Mouse (Mus musculus): ENCODE measurements around the gene H2afy.

H2afy gene

DNA sequence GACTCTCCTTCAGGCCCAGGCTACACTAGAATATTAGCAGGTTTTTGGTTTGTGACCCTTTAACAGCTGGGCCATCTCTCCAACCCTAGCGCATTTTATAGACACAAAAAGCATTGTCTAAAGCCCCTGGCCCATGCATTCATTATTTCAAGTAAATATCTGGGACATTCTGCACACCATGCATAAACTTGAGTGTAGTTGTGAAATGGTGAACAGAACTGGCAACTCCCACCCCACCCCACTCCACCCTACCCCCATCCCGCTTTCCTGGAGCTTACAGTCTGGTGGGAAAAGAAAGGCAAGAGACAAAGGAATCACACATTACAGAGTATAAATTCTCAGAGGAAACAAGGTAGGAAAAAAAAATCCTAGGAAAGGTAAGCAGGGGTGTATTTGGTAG, at the start of gene H2afy:
TSS of gene H2afy (minus strand) at position 162 of the 400 bp plus-strand sequence.
- DNase-seq, result no peak

DNA sequence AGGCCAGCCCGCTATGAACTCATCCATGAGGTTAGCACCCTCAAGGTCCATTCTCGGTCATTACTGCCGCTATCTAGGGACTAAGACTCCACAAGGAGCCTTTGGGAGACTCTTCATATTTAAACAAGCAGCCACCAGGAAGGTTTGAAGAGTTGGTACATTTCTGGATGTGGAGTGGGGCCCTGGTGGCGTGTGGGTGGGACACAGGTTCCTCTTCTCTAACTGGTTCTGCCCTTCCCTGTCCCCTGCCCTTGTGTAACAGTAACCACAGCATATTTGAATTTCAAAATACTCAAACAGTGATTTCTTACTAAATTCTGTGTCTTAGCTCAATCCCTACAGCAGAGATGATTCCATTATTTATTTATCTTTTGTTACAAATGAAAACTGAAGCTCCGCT, 47.5 kb upstream of the H2afy start:
- no peak for DNase-seq

DNA sequence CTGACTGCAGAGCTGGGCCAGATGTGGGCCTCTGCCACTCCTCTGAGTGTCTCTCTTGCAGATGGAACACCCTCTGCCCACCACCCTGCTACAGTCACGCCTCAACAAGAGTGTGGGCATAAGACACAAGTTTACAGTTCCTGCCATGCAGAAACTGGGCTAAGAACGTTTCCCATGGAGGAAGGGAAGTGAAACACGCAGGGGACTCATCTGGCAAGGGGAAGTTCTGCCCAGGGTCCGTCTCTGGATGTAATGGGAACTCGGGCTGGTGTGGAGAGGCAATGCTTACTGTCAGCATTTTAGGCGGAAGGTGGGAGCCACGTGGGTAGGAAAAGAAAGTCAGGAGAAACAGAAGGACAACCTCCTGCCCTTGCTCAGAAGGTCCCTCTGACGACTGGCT, 45.3 kb upstream of the H2afy start:
- no peak for DNase-seq

DNA sequence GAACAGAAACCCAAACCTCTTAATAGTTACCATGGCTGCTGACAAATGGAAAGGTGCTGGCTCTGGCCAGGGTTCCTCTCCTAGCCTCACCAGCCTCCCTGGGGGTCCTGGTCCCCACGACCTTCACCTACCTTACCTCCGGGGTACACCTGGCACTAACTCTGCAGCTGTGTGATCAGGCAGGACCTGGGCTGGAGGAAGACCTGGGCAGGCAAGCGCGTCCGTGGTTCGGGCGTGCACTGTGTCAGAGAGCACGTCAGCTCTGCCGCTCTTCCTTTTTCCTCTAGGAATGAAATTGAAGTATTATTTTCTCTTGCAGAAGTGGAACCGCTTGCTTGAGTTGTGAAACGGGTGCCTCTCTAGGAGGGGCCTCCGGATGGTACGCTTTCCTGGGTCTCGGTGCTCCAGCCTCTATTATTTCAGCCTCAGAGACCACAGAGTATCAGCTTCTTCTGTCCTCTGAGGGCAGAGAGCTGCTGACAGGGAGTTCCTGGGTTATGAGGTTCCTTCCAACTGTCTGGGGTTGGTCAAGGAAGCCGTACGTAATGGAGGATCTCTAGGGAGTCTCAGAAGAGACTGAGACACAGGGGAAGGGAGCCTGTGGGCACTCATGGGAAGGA, 42.4 kb upstream of the H2afy start, which contains the start of gene Tifab:
TSS of gene Tifab (minus strand) at position 470 of the 620 bp plus-strand sequence.
- DNase-seq, result peak; percentile 41 to 43

DNA sequence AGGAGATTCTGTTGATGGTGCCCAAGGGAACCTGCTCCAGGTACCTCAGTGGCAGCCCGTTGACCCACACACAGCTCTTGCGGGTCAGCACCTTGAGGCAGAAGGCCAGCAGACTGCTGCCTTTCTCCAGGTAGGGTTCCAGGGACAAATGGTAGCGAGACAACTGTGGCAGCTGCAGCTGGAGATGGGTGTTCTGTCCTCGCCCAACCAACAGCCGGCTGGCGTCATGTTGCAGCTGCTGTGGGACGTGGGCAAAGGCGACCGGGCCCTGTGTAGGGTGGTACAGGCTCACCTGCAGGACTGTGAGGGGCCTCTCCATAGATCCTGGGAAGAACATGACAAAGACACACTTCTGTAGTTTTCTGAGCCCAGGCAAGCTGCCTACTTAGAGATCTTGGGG, 40.1 kb upstream of the H2afy start:
- no peak for DNase-seq

DNA sequence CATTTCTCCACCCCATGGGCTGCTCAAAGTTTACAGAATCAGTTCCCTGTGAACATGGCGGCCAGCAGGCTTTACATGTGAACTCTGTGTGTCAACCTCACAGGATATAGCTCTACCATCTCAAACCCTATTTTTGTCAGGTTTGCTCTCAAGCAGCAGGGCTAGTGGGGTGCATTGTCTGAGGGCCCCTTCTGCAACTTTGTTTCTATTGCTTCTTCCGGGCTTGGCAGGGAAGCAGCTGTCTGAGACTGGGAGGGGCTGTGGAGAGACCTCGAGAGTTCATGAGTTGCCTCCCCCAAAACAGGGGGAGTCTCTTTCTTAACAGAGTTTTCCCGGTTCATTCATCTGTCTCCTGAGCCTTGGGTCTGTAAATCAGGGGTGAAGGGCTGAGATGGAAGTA, 39.7 kb upstream of the H2afy start:
- DNase-seq, result no peak

DNA sequence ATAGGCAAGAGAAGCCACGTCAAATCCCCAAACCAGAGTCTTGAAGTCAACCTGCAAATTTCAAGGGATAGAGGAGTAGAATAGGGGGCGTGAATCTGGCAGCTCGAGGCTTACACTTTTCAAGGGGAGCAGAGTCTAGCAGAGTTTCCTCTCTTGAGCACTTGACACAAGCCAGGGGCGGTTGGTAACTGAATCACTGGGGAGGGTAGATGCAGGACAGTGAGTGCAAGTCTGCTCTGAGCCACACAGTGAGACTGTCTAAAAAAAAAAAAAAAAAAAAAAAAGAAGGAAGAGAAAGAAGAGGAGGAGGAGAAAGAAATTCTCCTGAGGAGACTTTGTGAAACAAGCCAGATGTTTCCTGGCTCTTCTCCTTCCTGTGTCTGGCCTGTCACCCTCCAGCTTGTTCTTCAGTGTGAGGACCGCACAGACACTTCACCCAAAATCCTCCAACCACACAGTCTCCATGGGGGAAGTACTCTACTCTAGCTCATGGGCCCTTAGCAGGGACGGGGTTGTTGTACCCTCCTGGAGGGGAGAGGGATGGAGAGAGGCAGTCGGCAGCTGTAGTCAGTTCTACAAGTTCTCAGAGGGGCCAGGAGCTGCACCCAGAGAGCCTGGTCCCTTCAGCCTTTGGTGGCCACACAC, 36.9 kb upstream of the H2afy start:
- no peak for DNase-seq

DNA sequence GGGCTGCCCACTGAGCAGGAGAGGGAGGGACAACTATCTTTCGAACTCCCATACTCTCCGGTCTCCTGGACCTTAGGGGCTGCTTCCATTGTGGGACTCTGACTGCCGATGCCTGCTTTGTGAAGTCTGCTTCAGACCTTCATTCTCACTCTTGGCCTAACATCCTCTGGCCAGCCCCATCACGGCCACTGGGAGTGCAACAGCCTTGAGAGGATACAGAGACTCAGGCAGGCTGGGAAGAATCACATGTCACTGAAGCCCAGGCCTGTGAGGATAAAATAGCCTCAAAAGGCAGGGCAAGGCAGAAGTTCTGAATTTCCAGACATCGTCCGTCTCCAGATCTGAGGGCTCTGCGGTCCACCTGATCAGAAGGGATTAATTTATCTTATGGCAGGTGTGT, 35.9 kb upstream of the H2afy start:
- no peak for DNase-seq

DNA sequence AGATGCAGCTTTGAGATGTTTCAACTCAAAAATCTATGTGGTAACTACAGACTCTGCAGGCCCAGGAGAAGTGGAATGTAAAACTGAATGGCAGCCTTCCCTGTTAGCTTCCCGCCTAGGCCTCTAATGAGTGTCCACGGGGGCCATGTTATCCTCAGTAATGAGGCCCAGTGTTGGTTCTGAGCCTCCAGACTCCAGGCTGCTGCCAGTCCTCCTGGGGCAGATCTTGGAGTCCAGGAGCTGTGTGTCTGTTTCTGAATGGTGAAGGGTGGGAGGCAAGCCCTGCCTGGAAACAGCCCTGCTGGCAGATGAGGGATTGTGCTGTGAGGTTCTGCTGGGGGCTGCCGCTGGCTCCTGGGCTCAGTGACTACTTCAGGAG, 32.2 kb upstream of the H2afy start:
- no peak for DNase-seq

DNA sequence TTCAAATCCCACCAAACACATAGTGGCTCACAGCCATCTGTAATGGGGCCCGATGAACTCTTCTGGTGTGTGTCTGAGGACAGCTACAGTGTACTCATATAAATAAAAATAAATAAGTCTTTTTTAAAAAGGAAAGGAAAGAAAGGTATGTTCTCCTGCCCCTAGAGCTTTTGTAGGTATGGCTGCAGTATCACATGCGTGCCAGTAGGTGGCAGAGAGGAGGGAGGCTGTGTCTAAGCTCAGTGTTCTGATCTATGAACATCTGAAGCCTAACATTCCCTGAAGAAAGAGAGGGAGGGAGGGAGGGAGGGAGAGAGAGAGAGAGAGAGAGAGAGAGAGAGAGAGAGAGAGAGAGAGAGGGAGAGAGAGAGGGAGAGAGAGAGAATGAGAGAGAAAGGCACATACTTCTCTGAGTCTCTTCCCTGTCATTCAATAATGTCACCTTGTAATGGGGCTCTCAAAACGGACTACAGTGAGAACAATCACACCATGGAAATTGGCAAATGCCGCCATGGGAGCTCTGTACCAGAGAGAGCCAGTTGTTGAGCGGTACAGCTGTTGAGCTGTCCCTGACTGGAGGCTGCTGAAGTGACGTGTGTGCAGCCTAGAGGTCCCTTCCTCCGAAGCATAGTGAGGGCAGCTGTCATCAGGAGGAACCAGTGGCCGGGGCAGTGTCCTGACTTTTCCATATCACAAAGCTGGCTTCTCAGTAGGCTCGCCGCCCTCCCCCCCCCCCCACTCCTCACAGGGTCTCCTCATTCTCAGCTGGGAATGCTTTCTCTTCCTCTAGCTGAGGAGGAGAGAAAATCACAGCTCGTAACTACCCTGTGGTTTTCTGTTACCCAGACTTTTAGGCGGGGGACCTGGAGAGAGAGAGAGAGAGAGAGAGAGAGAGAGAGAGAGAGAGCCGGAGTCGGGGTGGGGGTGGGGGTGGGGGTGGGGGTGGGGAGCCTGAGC, 31.6 kb upstream of the H2afy start:
- DNase-seq, result peak; percentile 49 to 55

DNA sequence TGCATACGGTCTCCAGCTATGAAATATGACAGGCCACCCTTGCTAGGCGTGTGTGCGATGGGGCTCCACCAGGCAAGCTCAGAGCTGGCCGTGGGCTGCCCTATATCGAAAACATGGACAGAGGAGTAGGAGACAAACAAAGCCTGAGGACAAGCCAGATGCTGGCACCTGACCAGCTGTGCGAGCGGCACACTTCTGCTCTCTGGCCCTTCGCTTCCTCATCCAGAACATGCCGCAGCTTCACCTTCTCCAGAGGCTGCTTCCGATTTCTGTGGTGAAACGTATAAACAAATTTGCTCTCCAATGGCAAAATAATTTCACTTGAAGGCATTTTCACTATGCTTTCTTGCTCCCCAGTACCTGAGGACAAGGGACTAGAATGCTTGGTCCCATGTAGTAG, 29.4 kb upstream of the H2afy start:
- no peak for DNase-seq

DNA sequence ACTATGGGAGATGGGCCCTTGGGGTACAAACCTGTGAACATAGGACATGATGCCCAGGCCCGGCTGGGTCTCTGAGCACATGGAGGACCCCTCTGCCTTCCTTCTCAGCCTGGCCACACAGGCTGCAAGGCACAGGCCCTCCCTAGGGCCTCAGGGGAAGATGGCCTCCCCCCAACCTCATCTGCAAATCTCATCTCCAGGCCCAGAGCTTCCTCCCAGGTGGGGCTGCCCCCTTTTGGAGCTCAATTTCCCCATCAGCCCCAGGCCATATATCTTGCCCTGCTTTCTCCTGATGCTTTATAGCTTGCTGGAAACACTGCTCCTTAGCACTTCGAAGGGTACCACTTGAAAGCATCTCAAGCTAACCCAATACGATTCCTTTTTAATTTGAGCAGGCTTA, 28.2 kb upstream of the H2afy start:
- no peak for DNase-seq

DNA sequence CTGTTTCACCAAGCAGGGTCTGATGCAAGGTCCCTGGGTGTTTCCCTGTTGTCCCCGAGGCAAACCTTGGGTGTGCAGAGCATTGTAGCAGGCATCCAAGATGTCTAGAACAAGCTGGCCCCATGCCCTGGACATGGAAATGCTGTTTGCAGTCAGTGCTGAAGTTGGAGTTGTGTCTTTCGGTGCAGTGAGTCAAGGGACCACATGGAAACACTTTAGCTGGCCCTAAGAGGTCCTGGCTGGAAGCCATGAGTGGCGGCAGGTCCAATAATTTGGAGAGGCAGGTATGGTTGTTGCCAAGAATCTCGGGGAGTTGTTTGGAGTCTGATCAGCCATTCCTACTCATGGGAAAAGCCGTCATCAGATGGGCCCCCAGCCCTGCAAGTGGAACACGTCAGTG, 27.6 kb upstream of the H2afy start:
- DNase-seq, result no peak

DNA sequence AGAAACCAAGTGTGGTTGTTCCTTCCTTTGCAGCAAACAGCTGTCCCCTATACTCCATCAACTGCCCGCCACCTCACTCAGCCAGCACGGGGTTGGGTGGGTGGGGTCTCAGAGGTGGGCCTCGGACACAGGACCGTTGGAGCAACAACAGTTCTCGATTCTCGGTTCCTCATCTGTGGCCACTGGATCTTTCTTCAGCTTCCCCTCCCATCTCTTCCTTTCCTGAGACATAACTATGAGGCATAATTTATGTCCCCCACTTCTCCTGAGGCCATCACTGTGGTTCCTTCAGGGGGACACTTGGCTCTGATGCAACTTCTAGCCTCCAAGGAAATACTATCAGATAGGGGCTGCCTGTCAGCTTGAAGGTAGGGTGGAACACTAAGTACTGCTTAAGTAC, 26.7 kb upstream of the H2afy start:
- DNase-seq, result no peak

DNA sequence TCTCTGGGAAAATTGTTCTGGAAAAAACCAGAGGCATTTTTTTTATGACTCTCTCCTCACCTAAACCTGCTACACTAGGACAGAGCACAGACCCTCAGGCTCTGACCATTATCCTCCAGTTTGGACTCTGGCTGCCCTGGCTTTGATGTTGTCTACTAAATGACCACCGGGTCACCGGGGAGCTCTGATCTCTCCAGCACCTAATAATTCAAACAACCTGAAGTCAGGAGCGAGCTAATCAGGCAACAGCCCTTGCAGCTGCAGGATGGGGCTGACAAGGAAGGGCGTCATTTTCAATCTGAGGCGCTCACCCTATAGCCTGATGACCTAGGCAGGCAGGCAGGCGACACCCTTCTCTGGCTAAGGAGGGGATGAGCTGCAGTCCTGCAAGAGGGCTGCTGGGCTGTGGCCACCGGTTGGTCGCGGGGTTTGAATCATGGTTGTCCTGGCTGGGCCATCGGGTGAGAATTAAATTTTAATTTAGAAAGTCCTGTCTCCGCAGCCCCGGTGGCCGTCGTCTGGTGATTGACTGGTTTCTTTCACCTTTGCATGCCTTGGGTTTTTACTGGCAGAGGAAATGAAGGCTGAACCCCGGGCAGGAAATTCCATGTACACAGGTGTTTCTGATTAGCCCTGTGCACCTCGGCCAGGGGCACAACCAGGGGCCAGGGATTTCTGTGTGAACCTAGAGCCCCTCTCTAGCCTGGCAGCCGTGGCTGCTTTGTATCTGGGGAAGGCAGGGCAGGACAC, 23.6 kb upstream of the H2afy start:
- no peak for DNase-seq

DNA sequence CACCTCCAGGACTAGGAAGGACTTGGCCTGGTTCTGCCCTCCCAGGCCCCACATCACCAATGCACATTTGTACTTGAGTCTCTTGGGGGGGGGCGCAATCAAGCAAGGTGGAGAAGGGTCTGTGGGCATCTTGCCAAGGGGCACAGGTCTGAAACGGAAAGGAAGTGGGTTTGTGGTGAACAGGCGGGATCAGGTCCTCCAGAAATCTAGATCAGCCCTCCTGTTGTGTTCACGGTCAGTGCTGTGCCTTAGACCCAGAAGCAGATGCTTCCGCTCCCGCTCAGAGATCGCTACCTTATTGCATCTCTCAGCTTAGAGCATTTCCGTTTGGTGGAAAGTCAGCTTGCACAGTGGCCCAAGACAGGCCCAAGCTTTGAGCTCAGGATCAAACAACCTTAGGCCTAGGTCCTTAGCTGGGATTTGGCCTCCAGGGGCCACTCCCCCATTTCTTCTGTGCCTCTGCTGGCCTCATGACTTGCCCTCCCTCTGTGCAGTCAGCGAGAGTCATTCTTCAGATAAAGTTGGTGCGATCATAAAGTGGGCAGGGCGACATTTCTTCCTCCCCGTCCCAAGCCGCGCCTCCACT, 22.9 kb upstream of the H2afy start:
- DNase-seq, result peak; percentile 66 to 69

DNA sequence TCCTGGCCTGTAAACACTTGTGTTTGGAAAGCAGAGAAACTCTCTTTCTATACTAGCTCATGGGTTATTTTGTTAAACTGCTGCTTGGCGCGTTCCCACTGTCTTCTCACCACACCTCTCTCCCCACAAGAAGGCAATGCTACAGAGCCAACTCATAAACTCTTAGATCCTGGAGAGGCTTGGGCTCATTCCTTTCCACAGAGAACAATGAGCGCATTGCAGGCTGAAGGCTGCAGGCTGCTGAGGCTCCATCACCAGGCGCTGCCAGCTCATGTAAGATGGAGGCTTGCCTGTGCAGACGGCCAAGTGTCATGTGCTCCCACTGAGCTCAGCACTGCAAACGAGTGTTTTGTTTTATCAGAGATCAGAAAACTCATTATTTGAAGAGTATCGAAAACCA, 19.5 kb upstream of the H2afy start:
- DNase-seq, result no peak

DNA sequence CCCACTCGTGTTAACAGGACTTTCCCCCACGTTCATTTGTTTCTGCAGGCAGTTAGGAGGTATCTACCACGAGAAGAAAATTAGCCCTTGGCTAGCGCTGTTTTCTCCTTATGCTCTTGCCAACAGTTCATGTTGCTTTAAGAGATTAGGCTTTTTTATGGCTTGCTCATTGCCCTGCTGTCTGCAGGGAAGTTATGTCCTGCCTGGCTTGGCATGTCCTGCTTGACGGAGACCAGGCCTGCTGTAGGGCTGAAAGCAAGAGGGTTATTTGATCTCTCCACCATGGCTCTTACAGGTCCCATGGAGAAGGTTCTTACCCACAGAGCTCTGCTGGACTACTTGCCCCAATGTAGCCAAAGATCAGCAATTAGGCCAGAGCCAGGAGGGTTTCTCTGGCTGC, 18.9 kb upstream of the H2afy start:
- DNase-seq, result no peak

DNA sequence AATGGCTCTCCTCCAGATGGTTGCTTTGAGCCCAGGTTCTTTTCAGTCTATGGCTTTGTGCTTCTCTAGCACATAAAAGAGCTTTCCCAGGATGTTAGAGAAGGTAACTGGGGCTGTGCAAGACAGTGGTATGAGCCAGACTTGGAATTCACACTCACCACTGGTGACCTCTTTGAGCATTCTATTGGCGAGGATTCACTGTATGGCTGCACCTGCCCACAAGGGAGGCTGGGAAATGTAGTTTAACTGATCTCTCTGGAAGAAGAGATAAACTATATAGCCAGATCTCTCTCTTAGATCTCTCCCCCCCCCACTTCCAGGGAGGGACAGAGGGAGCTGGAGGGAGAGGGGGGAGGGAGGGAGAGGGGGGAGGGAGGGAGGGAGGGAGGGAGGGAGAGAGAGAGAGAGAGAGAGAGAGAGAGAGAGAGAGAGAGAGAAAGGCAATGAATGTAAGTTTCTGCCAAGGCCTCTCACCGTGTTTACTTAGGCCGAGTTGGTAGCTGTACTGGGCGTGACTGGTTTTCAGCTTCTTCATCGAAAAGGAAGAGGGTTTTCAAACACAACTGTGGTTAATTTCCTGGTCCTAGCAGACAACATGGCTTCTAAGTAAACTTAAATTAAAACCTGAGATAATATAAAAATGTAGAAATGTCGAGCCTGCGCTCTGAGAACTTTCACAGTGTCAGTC, 16.8 kb upstream of the H2afy start:
- DNase-seq, result no peak

DNA sequence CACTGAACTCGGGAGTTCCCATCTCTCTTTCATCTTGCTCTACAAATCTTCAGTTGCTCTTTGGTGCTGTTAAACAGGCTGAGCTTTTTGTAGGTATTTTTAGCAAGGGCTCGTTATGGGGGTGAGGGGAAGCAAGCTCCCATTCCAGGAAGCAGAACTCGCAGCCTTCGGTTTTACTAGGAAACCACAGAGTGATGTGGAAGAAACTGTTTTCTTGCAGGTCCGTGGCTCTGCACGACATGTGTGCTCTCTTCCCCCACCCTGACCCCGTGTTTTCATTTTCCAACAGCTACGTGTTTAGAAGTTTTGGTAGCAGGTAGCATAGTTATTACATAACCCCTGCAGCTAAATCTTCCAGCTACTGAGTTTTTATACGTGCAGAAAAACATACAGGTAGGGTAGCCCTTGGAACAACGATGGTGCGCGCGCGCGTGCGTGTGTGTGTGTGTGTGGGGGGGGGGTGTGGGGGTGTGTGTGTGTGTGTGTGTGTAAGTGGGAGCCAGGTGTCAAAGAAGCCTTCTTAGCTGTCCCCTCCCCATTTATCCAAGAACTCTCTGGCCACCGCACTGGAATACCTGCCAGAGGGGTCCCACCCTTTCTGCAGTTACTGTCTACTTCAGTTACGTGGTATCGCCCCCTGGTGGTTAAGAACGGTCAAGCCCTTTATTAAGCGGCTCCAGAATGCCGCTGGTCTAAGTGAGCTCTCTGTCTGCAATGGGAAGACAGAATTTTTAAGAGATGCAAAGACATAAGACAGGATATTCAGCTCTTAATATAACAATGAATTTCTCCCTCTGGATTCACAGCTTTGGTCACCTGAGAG, 15.5 kb upstream of the H2afy start:
- DNase-seq, result peak; percentile 77 to 83

DNA sequence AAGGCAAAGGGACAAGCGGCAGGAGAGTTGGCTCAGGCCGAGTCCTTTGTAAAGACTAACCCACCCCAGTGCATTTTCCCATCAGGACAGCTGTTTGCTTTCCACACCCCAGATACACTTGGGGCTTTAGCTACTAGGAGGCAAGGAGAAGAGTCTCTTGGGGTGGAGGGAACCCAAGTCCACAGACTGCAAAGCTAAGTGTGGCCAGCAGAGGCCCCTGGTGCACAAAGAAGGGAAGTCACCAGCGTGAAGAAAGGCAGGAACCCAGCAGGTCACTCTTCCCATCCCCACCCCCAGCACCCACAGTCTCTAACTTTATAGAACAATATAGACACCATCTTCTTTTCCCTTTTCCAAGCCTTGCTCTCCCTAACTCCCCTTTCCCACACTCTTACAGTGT, 9.4 kb upstream of the H2afy start:
- peak; percentile 58 to 68 for DNase-seq

Measured in B cell, adult 2 months (primary cell).